ENCODE assay signal across 9 mouse cellular contexts in the genomic region with DNA sequence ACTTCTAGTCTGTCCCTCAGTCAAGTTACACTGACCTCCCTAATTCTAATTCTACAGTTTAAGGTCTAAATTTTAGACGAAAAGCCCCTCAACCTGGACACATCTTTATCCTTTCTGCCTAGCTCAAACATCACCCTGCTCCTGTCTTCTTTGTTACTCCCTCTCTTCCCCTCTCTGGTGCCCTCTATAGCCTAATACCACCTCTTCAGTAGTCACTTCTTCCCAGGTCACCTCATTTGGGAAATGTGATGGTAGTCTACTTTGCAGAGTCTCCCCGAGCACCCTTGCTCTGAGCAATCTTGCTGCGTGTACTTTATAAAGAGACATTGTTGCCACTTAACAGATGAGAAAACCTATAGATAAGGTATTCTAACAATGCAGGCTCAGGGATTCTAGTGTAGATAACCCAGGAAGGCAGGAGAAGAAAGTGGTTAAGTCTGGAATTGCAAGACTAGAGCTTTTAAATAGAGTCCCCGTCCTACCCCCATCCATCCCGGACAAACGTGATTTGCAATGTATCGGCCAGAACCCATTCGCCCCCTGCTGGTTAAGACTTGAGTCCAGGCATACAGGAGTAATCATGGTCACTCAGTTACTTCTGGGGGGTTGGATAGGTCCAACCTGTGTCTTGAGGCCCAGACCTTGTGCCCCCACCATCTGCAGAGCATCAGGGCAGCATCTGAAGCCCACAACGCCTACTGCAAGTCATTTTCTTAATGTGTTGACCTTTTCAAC. TPM values are rescaled to one million over a fixed set of nuclear protein-coding genes. Genes with fewer than 3 reads are reported as not detected.
DNase-seq lines count a peak whose midpoint lies in the region; ATAC-seq and TF ChIP-seq lines count a peak whose summit lies in the region.
"Had no signal": no experiment of that assay in that cellular context is flagged by ENCODE, and none has a peak within 500 bp of the region (broad histone marks: within the 10 kb centered on the region; RNA-seq: fewer than 3 reads in every experiment).

No protein-coding gene starts in this region.

- H3K4me1 ChIP-seq in hindbrain, embryonic 11.5 days (replicated peaks; ENCODE audit: control insufficient read depth, insufficient read depth, low read length): no peaks in the 10 kb centered on the region; the same call in 1 of the 2 replicates
- H3K4me1 ChIP-seq in hindbrain, embryonic 12.5 days: peaks cover 6% of the 10 kb centered on the region
- H3K4me1 ChIP-seq in CH12.LX (ENCODE audit: control insufficient read depth in 1 of 2, insufficient read depth in 2 of 2): peaks cover 2 to 27% of the 10 kb centered on the region in 2 experiments; a peak in 2 of 4 replicates
- no peaks in the 10 kb centered on the region for H3K4me1 ChIP-seq in kidney, postnatal 0 days (replicated peaks; ENCODE audit: insufficient read depth, low read length)

- 44% methylated on average over 9 of the region's 9 CpGs for WGBS in hindbrain, embryonic 11.5 days
- WGBS in hindbrain, embryonic 12.5 days: 37% methylated on average over 9 of the region's 9 CpGs
- 23% methylated on average over 9 of the region's 9 CpGs for WGBS in kidney, postnatal 0 days

- no peaks in the 10 kb centered on the region for H3K79me2 ChIP-seq in CH12.LX (replicated peaks; ENCODE audit: control insufficient read depth, extremely low read depth, insufficient read depth, poor library complexity, severe bottlenecking)

- DNase-seq in hindbrain, embryonic 11.5 days (ENCODE audit: low spot score): peak; percentile 76
- DNase-seq in CH12.LX (ENCODE audit: extremely low read depth): peak; percentile 64
- peak; percentile 70 for DNase-seq in c-Kit-positive CD71-negative TER-119-negative erythroid progenitor cells, embryonic 14.5 days (ENCODE audit: low read depth)
- peak; percentile 55 to 75 for DNase-seq in heart, adult 9 months (ENCODE audit: low spot score in 2 of 2)
- DNase-seq in kidney, postnatal 0 days (ENCODE audit: low spot score): peak; percentile 92
- DNase-seq in lung, postnatal 4 days: peak; percentile 71 to 81
- DNase-seq in telencephalon, adult 2 months (ENCODE audit: low read depth, low spot score): peak; percentile 33

- TF ChIP-seq CTCF in CH12.LX (conservative IDR thresholded peaks at IDR 0.05 in 1 of 2, IDR thresholded peaks at IDR 0.05 in 1 of 2; ENCODE audit: low read depth in 2 of 2, low read length in 2 of 2): peak; percentile 37 to 87; a peak in 3 of 4 replicates
- TF ChIP-seq CTCF in kidney, postnatal 0 days (IDR thresholded peaks at IDR 0.05; ENCODE audit: low read depth): peak; percentile 90

- no peaks in the 10 kb centered on the region for H3K36me3 ChIP-seq in hindbrain, embryonic 11.5 days (ENCODE audit: control insufficient read depth, insufficient read depth, low read length)
- no peaks in the 10 kb centered on the region for H3K36me3 ChIP-seq in hindbrain, embryonic 12.5 days
- no peaks in the 10 kb centered on the region for H3K36me3 ChIP-seq in CH12.LX (replicated peaks in 1 of 2; ENCODE audit: control insufficient read depth in 1 of 2, insufficient read depth in 1 of 2, low read length in 1 of 2)
- H3K36me3 ChIP-seq in kidney, postnatal 0 days (ENCODE audit: insufficient read depth, low read length): no peaks in the 10 kb centered on the region
- H3K36me3 ChIP-seq: lung, embryonic 15.5 days had no signal

- dilution Hi-C loops in CH12.LX (cut with MboI; ENCODE audit: extremely low pct_ligation_motif_present, extremely low pct_unique_long_range_greater_than_20kb, low sequenced_read_pairs): no loop called here

- H3K27ac ChIP-seq in hindbrain, embryonic 11.5 days (ENCODE audit: low read depth, low read length): no peak overlapping the region
- no peak overlapping the region for H3K27ac ChIP-seq in hindbrain, embryonic 12.5 days
- H3K27ac ChIP-seq in CH12.LX (ENCODE audit: insufficient read depth, low read depth): no peak overlapping the region
- no peak overlapping the region for H3K27ac ChIP-seq in kidney, postnatal 0 days
- H3K27ac ChIP-seq: lung, embryonic 15.5 days had no signal

- H3K4me3 ChIP-seq in hindbrain, embryonic 11.5 days (ENCODE audit: low read depth, low read length): no peak overlapping the region
- H3K4me3 ChIP-seq in hindbrain, embryonic 12.5 days: no peak overlapping the region
- no peak overlapping the region for H3K4me3 ChIP-seq in CH12.LX (replicated peaks in 1 of 3; ENCODE audit: low read depth in 2 of 3, low read length in 2 of 3, poor library complexity in 1 of 3)
- H3K4me3 ChIP-seq in kidney, postnatal 0 days (replicated peaks; ENCODE audit: low read depth, low read length): no peak overlapping the region
- H3K4me3 ChIP-seq: lung, embryonic 15.5 days had no signal

- no peak overlapping the region for H3K9ac ChIP-seq in hindbrain, embryonic 11.5 days (ENCODE audit: low read depth, low read length)
- no peak overlapping the region for H3K9ac ChIP-seq in hindbrain, embryonic 12.5 days
- H3K9ac ChIP-seq in CH12.LX (ENCODE audit: insufficient read depth, low read depth): no peak overlapping the region
- H3K9ac ChIP-seq in kidney, postnatal 0 days (ENCODE audit: low read depth, low read length): no peak overlapping the region
- H3K9ac ChIP-seq: lung, embryonic 15.5 days had no signal

- TF ChIP-seq EP300 in CH12.LX (IDR thresholded peaks at IDR 0.05; ENCODE audit: low read length): no peak

- ATAC-seq in hindbrain, embryonic 11.5 days (ENCODE audit: low FRiP score): no peak
- no peak for ATAC-seq in hindbrain, embryonic 12.5 days (ENCODE audit: low FRiP score)
- peak; percentile 46 for ATAC-seq in kidney, postnatal 0 days (replicated peaks; ENCODE audit: low FRiP score, low read depth)

- in situ Hi-C loops in CH12.LX (cut with MboI; ENCODE audit: low pct_ligation_motif_present, low pct_unique_long_range_greater_than_20kb, low sequenced_read_pairs): loop anchor here (5.0 kb wide), 1 partner anchor 78 kb away; no protein-coding TSS in a partner anchor

- H3K9me3 ChIP-seq in hindbrain, embryonic 11.5 days (ENCODE audit: control insufficient read depth, low read length): no peaks in the 10 kb centered on the region
- H3K9me3 ChIP-seq in hindbrain, embryonic 12.5 days (replicated peaks): no peaks in the 10 kb centered on the region
- H3K9me3 ChIP-seq in CH12.LX (replicated peaks; ENCODE audit: low read length): no peaks in the 10 kb centered on the region
- H3K9me3 ChIP-seq in kidney, postnatal 0 days (replicated peaks; ENCODE audit: low read length): no peaks in the 10 kb centered on the region
- H3K9me3 ChIP-seq: lung, embryonic 15.5 days had no signal

- H3K4me2 ChIP-seq in hindbrain, embryonic 11.5 days (replicated peaks; ENCODE audit: low read depth, low read length): no peak overlapping the region
- H3K4me2 ChIP-seq in hindbrain, embryonic 12.5 days (replicated peaks): no peak overlapping the region
- H3K4me2 ChIP-seq in CH12.LX (ENCODE audit: insufficient read depth, low read depth, poor library complexity, severe bottlenecking): peak overlapping the region; percentile 2; the same call in 1 of the 2 replicates
- no peak overlapping the region for H3K4me2 ChIP-seq in kidney, postnatal 0 days (ENCODE audit: low read length)
- H3K4me2 ChIP-seq: lung, embryonic 15.5 days had no signal

- no peaks in the 10 kb centered on the region for H3K27me3 ChIP-seq in hindbrain, embryonic 11.5 days (ENCODE audit: control insufficient read depth, insufficient read depth, low read length)
- no peaks in the 10 kb centered on the region for H3K27me3 ChIP-seq in hindbrain, embryonic 12.5 days
- no peaks in the 10 kb centered on the region for H3K27me3 ChIP-seq in CH12.LX (replicated peaks)
- no peaks in the 10 kb centered on the region for H3K27me3 ChIP-seq in kidney, postnatal 0 days (ENCODE audit: insufficient read depth, low read length)
- H3K27me3 ChIP-seq: lung, embryonic 15.5 days had no signal

- TF ChIP-seq POLR2A in CH12.LX (IDR thresholded peaks at IDR 0.05; ENCODE audit: low read depth, low read length): no peak

- TF ChIP-seq RAD21 in CH12.LX (IDR thresholded peaks at IDR 0.05; ENCODE audit: low read depth, low read length): peak; percentile 70

TF ChIP-seq in CH12.LX, 34 proteins besides CTCF, POLR2A, EP300 and RAD21 (continues in another document):
- TF ChIP-seq MYC (IDR thresholded peaks at IDR 0.05; ENCODE audit: low read depth, low read length): 0 out of 2 replicates have a peak, but pooled peaks have one; percentile 16
- no peak for TF ChIP-seq IRF4 (IDR thresholded peaks at IDR 0.05; ENCODE audit: low read depth, low read length)
- no peak for TF ChIP-seq SIN3A (IDR thresholded peaks at IDR 0.05; ENCODE audit: low read length)
- TF ChIP-seq PAX5 (IDR thresholded peaks at IDR 0.05; ENCODE audit: low read length): no peak

RNA-seq across cellular contexts. Expression of gene Morn3, which starts 1.1 kb away (rescaled TPM):
- polyA plus RNA-seq in hindbrain, embryonic 11.5 days (2014; fragmentation: Nextera tagmentation; extraction: Ambion mirVana): 0.77 and 1.0 TPM in 2 replicates
- 0.35 and 0.73 TPM in 2 replicates for polyA plus RNA-seq in hindbrain, embryonic 12.5 days (2016; fragmentation: Nextera tagmentation; extraction: Ambion mirVana)
- total RNA-seq in CH12.LX (2012; rRNA removed): not detected in 2 replicates
- not detected in 2 replicates for total RNA-seq in CH12.LX (2014; rRNA removed)
- polyA plus RNA-seq in CH12.LX (2012; ENCODE audit: insufficient read length, low read depth): not detected in 2 replicates
- 0.46 TPM in 1 of 2 replicates, not detected in the other for polyA plus RNA-seq in kidney, postnatal 0 days (2015; fragmentation: Nextera tagmentation; extraction: Ambion mirVana)

RNA-seq across cellular contexts. Expression of gene Tmem120b, which starts 22.5 kb away (rescaled TPM):
- polyA plus RNA-seq in hindbrain, embryonic 11.5 days (2014; fragmentation: Nextera tagmentation; extraction: Ambion mirVana): 7.8 and 9.0 TPM in 2 replicates
- 14.3 and 17.8 TPM in 2 replicates for polyA plus RNA-seq in hindbrain, embryonic 12.5 days (2016; fragmentation: Nextera tagmentation; extraction: Ambion mirVana)
- total RNA-seq in CH12.LX (2012; rRNA removed) (6.1 and 8.0 TPM in 2 replicates), CH12.LX (2014; rRNA removed) (4.6 and 4.8 TPM in 2 replicates)
- 4.5 and 6.2 TPM in 2 replicates for polyA plus RNA-seq in CH12.LX (2012; ENCODE audit: insufficient read length, low read depth)
- polyA plus RNA-seq in kidney, postnatal 0 days (2015; fragmentation: Nextera tagmentation; extraction: Ambion mirVana): 12.5 and 12.6 TPM in 2 replicates

RNA-seq across cellular contexts. Expression of gene Orai1, which starts 30.9 kb away (rescaled TPM):
- 10.1 and 12.7 TPM in 2 replicates for polyA plus RNA-seq in hindbrain, embryonic 11.5 days (2014; fragmentation: Nextera tagmentation; extraction: Ambion mirVana)
- polyA plus RNA-seq in hindbrain, embryonic 12.5 days (2016; fragmentation: Nextera tagmentation; extraction: Ambion mirVana): 13.5 and 13.6 TPM in 2 replicates
- total RNA-seq in CH12.LX (2012; rRNA removed) (17.8 and 18.6 TPM in 2 replicates), CH12.LX (2014; rRNA removed) (14.6 and 17.4 TPM in 2 replicates)
- 23.1 and 27.7 TPM in 2 replicates for polyA plus RNA-seq in CH12.LX (2012; ENCODE audit: insufficient read length, low read depth)
- 22.5 and 23.4 TPM in 2 replicates for polyA plus RNA-seq in kidney, postnatal 0 days (2015; fragmentation: Nextera tagmentation; extraction: Ambion mirVana)

RNA-seq across cellular contexts. Expression of gene Kdm2b, which starts 56.1 kb away (rescaled TPM):
- polyA plus RNA-seq in hindbrain, embryonic 11.5 days (2014; fragmentation: Nextera tagmentation; extraction: Ambion mirVana): 59.9 and 67.6 TPM in 2 replicates
- 112 and 115 TPM in 2 replicates for polyA plus RNA-seq in hindbrain, embryonic 12.5 days (2016; fragmentation: Nextera tagmentation; extraction: Ambion mirVana)
- total RNA-seq in CH12.LX (2012; rRNA removed) (80.1 and 87.1 TPM in 2 replicates), CH12.LX (2014; rRNA removed) (69.3 and 76.7 TPM in 2 replicates)
- 120 and 138 TPM in 2 replicates for polyA plus RNA-seq in CH12.LX (2012; ENCODE audit: insufficient read length, low read depth)
- polyA plus RNA-seq in kidney, postnatal 0 days (2015; fragmentation: Nextera tagmentation; extraction: Ambion mirVana): 62.5 and 66.1 TPM in 2 replicates

Comparison
In these comparisons a context has a peak if more than half of its experiments do, and no peak if none do; other contexts are left out.
1. DNase-seq: peak in every context shown above with its lines; median percentile 92 in kidney, postnatal 0 days; 76 in hindbrain, embryonic 11.5 days; 76 in lung, postnatal 4 days; 70 in c-Kit-positive CD71-negative TER-119-negative erythroid progenitor cells, embryonic 14.5 days; 65 in heart, adult 9 months; 64 in CH12.LX; 33 in telencephalon, adult 2 months.